Mouse (Mus musculus) olfactory bulb, adult 2 months (tissue): ENCODE results near the gene Ell3.

Experiments used
- CTCF ChIP-seq: fragments of 200-500 bp; IDR thresholded peaks from 2 replicates; pipeline ENCODE4 v1.5.1; 2012; ENCODE audit warnings: low read depth, mild to moderate bottlenecking, low read length, moderate library complexity; ENCODE audit not compliant: insufficient read depth
- POLR2A ChIP-seq: fragments of 200-500 bp; IDR thresholded peaks from 2 replicates; pipeline ENCODE4 v1.6.1; 2012; ENCODE audit warnings: mild to moderate bottlenecking, low read depth, low read length, moderate library complexity; ENCODE audit not compliant: insufficient read depth

- TF ChIP-seq CTCF (no peak), POLR2A (no peak)
These were observed 9.2 kb downstream of the Ell3 start for GRCm38 (mm10) chr2:121434854-121435253.
